Mouse (Mus musculus) urinary bladder, postnatal 10 days (tissue): Measurements from ENCODE around the gene Anks6.

ENCODE experiments used
- DNase-seq: peaks from one replicate; pipeline ENCODE4 v3.0.0; 2022; ENCODE audit warnings: low spot score

Anks6 gene

GRCm38 (mm10) chr4:47046974-47047373 is 10.3 kb downstream of the Anks6 start:
- peak; percentile 6 for DNase-seq

GRCm38 (mm10) chr4:47043866-47044265 is 13.4 kb downstream of the Anks6 start:
- no peak for DNase-seq

GRCm38 (mm10) chr4:47039586-47039985 is 17.6 kb downstream of the Anks6 start:
- no peak for DNase-seq

GRCm38 (mm10) chr4:47037321-47037657 is 19.9 kb downstream of the Anks6 start:
- peak; percentile 34 for DNase-seq

GRCm38 (mm10) chr4:47036486-47037320 is 20.5 kb downstream of the Anks6 start:
- DNase-seq: no peak

- no peak for DNase-seq
Observed at GRCm38 (mm10) chr4:47035536-47035935, 21.7 kb downstream of the Anks6 start.

- no peak for DNase-seq
Observed at GRCm38 (mm10) chr4:47032171-47032570, 25.1 kb downstream of the Anks6 start.

- DNase-seq: no peak
Observed at GRCm38 (mm10) chr4:47028791-47029190, 28.4 kb downstream of the Anks6 start.

GRCm38 (mm10) chr4:47023949-47024348 is 33.3 kb downstream of the Anks6 start:
- DNase-seq: no peak

GRCm38 (mm10) chr4:47022804-47023603 is 34.2 kb downstream of the Anks6 start:
- no peak for DNase-seq

GRCm38 (mm10) chr4:47020563-47020962 is 36.7 kb downstream of the Anks6 start:
- no peak for DNase-seq

- DNase-seq: no peak
Observed at GRCm38 (mm10) chr4:47015156-47015555, 42.1 kb downstream of the Anks6 start.

- DNase-seq: no peak
Observed at GRCm38 (mm10) chr4:47012476-47012875, 44.8 kb downstream of the Anks6 start.

GRCm38 (mm10) chr4:47010400-47011231 is 46.6 kb downstream of the Anks6 start:
- no peak for DNase-seq

- no peak for DNase-seq
Observed at GRCm38 (mm10) chr4:47000626-47001395, 56.4 kb downstream of the Anks6 start.

GRCm38 (mm10) chr4:46997969-46998368 is 59.3 kb downstream of the Anks6 start:
- no peak for DNase-seq

GRCm38 (mm10) chr4:46992827-46993473 is 64.3 kb downstream of the Anks6 start:
- DNase-seq: no peak

GRCm38 (mm10) chr4:46991959-46992316 is 65.3 kb downstream of the Anks6 start:
- DNase-seq: no peak

GRCm38 (mm10) chr4:46991016-46991958 is 65.9 kb downstream of the Anks6 start, which contains the start of gene Gabbr2:
Gabbr2 (minus strand) TSS chr4:46991873.
- DNase-seq: no peak
